Mouse (Mus musculus): ENCODE results near the gene Gigyf1.

DNA sequence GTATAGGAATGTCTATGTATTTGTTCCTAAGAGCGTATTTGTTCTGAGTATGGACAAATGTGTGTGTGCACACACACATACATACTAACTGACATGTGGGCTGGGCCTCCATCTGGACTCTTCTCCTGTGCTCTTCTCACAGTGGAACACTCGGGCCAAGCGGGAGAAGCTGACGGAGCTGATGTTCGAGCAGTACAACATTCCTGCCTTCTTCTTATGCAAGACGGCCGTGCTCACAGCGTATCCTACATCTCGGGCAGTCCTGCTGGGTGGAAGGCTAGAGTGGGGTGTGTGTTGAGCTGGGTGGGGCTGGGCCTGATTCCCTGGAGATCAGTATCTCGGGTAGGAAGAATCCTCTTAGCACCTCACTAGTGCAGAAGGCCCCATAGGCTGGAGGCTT, 44.6 kb downstream of the Gigyf1 start:
- TF ChIP-seq CTCF (IDR thresholded peaks at IDR 0.05; ENCODE audit: low read depth, low read length) (no peak), POLR2A (IDR thresholded peaks at IDR 0.05; ENCODE audit: borderline replicate concordance, low read depth, low read length) (no peak)

Measured in bone marrow macrophage, adult 2 months (primary cell).